Mouse (Mus musculus) urinary bladder, postnatal 25 days (tissue): ENCODE measurements around the gene Olfr740.

Source experiments
- DNase-seq: peaks from one replicate; pipeline ENCODE4 v3.0.0; 2022; ENCODE audit warnings: low spot score

Olfr740 gene

GRCm38 (mm10) chr14:50445245-50445644 is at the start of gene Olfr740:
Gene Olfr740, plus strand, starts transcription at chr14:50445545.
- no peak for DNase-seq

GRCm38 (mm10) chr14:50407268-50407667 is 38.1 kb upstream of the Olfr740 start, which contains the start of gene Olfr738:
Gene Olfr738, plus strand, starts transcription at chr14:50407568.
- no peak for DNase-seq

- DNase-seq = no peak
Measured at GRCm38 (mm10) chr14:50418326-50418725, 27.0 kb upstream of the Olfr740 start, which contains the start of gene Olfr739. Gene Olfr739, plus strand, starts transcription at chr14:50418626.

- DNase-seq = no peak
Measured at GRCm38 (mm10) chr14:50472438-50472837, 27.1 kb downstream of the Olfr740 start, which contains the start of gene Olfr741. Gene Olfr741, plus strand, starts transcription at chr14:50472738.

GRCm38 (mm10) chr14:50478406-50478805 is 33.1 kb downstream of the Olfr740 start:
- no peak for DNase-seq

- DNase-seq = no peak
Measured at GRCm38 (mm10) chr14:50503300-50503699, 58.0 kb downstream of the Olfr740 start, which contains the start of gene Olfr742. Gene Olfr742, plus strand, starts transcription at chr14:50503600.
